Mouse (Mus musculus) bone marrow, adult 2 months (tissue): ENCODE data around the gene Bptf. TPM values are rescaled to one million over a fixed set of nuclear protein-coding genes. Genes with fewer than 3 reads are reported as not detected.

Source experiments
- H3K27ac ChIP-seq: fragments of 200-500 bp; 2 replicates; pipeline ENCODE4 v1.5.1; 2012; ENCODE audit warnings: low read depth, mild to moderate bottlenecking, control low read depth, inconsistent platforms, low read length; ENCODE audit not compliant: control insufficient read depth, poor library complexity, insufficient read depth
- H3K4me1 ChIP-seq: fragments of 200-500 bp; 2 replicates; pipeline ENCODE4 v1.6.1; 2011; ENCODE audit warnings: low read length; ENCODE audit not compliant: control insufficient read depth, insufficient read depth
- H3K4me3 ChIP-seq: fragments of 200-500 bp; replicated peaks from 2 replicates; pipeline ENCODE3; 2011; ENCODE audit warnings: mild to moderate bottlenecking, low read depth, low read length, control low read depth; ENCODE audit not compliant: control insufficient read depth
- CTCF ChIP-seq: fragments of 200-500 bp; IDR thresholded peaks from 2 replicates; pipeline ENCODE4 v1.5.1; 2011; ENCODE audit warnings: low read length, control low read depth; ENCODE audit not compliant: control insufficient read depth, insufficient read depth
- POLR2A ChIP-seq: fragments of 200-500 bp; IDR thresholded peaks from 2 replicates; pipeline ENCODE4 v1.6.1; 2011; ENCODE audit warnings: low read depth, mild to moderate bottlenecking, control low read depth, low read length, borderline replicate concordance; ENCODE audit not compliant: control insufficient read depth
- WGBS: fragments of 180-500 bp; shearing (Covaris S2); methylation state at CpG from one replicate; pipeline ENCODE4 v1.1.7; 2018; 5-methylcytosine and 5-hydroxymethylcytosine counted together
- polyA plus RNA-seq: library from polyadenylated mRNA; stranded (reverse); fragments of >200 nt; gene quantifications from 2 replicates; pipeline ENCODE4 v1.2.4, GENCODE M21; 2011; ENCODE audit warnings: low replicate concordance; ENCODE audit not compliant: missing spikeins, insufficient read depth, insufficient read length

The Bptf gene
- polyA plus RNA-seq, 1 experiment, result 43.4 TPM

DNA sequence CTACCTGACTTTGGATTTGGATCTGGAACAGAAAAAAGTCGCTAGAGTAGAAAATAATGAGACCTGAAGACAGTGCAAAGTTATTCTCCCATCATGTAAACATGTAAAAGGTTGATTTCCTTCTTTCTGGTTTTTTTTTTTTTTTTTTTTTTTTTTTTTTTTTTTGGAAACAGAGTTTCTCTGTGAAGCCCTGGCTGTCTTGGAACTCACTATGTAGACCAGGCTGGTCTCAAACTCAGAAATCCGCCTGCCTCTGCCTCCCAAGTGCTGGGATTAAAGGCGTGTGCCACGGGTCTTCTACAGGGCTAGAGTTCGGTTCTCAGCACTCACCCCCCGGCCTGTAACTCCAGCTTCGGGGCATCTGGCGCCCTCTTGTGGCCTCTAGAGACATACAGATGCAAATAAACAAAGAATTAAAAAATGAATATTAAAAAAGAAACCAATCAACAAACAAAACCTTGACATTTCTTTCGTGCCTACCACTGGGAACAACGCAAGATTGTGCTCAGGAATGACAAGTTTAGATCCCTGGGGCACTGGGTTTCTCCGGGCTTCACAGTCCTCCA is 117.8 kb downstream of the Bptf start:
- peak; percentile 7; the same call in 1 of the 2 replicates for TF ChIP-seq CTCF
- no peak for TF ChIP-seq POLR2A
- Histone ChIP-seq H3K27ac (no peak overlapping the region), H3K4me3 (no peak overlapping the region), H3K4me1 (peaks cover 2% of the 10 kb centered on the region; the same call in 1 of the 2 replicates)
- 81% methylated on average over 11 of the region's 11 CpGs for WGBS

DNA sequence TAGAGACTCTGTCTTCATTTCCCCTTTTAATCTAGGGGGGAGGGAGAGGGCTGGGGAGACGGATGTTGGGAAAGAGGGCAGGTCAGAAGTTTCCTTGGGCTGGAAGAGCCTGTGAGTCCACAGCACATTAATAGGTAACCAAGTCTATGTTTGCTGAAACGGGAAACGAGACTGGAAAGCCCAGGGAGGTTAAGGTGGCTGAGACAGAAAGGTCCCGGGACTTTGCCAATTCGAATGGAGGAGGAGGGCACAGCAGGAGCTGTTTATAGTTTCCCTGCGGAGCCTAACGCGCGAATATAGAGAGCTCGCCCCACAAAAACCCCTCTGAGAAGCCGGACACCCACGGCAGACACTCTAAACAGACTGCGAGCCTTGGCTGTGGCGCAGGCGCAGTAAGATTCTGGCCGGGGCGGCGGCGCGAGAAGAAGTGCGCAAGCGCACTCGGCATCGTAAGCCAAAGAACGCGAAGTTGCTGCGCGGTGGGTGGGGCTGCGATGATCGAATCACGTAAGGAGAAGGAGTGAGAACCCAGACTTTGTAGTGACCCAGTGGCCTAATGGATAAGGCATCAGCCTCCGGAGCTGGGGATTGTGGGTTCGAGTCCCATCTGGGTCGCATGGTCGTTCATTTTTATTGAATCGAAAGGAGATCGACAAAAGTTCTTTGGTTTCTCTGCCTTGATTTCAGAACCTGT is 119.5 kb downstream of the Bptf start:
- TF ChIP-seq POLR2A, result peak; percentile 96
- no peak; the same call in 1 of the 2 replicates for TF ChIP-seq CTCF
- under 1% methylated on average over 37 of the region's 37 CpGs for WGBS
- peak overlapping the region; percentile 67 for H3K4me3 ChIP-seq

GRCm38 (mm10) chr11:107011669-107012323 is 120.1 kb downstream of the Bptf start:
- 14% methylated on average over 18 of the region's 18 CpGs for WGBS
- TF ChIP-seq CTCF, result no peak
- Histone ChIP-seq H3K4me3 (peak overlapping the region; percentile 67), H3K27ac (peak overlapping the region; percentile 97), H3K4me1 (peaks cover 2% of the 10 kb centered on the region; the same call in 1 of the 2 replicates)

More for the DNA sequence above, 119.5 kb downstream of the Bptf start:
- peak overlapping the region; percentile 97 for H3K27ac ChIP-seq
- H3K4me1 ChIP-seq, result peaks cover 2% of the 10 kb centered on the region; the same call in 1 of the 2 replicates

DNA sequence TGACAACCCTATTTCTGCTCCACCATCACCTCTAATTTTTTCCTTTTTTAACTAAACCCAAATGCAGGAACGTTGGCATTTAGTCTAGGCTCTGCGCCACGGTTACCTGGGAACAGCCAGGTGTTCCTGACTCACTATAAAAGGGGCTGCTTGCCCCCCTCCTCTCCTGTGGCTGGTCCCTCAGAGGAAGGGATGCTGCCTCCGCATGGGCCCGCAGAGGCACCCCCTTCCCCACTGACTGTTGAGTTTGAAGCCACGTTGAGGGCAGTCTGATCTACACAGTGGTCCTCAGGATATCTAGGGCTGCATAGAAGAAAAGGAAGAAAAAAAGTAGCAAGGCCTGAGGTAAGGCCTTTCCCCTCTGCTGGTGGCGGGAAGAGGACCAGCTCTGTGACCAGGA is 120.8 kb downstream of the Bptf start:
- H3K27ac ChIP-seq, result peak overlapping the region; percentile 1; the same call in 1 of the 2 replicates
- no peak overlapping the region for H3K4me3 ChIP-seq
- H3K4me1 ChIP-seq, result peaks cover 2% of the 10 kb centered on the region; the same call in 1 of the 2 replicates
- WGBS, result 73% methylated on average over 7 of the region's 7 CpGs
- TF ChIP-seq POLR2A, result no peak
- no peak for TF ChIP-seq CTCF

- H3K4me3 ChIP-seq, result no peak overlapping the region
- 90% methylated on average over 3 of the region's 3 CpGs for WGBS
- H3K4me1 ChIP-seq, result peaks cover 2% of the 10 kb centered on the region; the same call in 1 of the 2 replicates
- H3K27ac ChIP-seq, result no peak overlapping the region
- TF ChIP-seq POLR2A, result no peak
- no peak for TF ChIP-seq CTCF
Observed at GRCm38 (mm10) chr11:107010447-107010846, 121.5 kb downstream of the Bptf start.

DNA sequence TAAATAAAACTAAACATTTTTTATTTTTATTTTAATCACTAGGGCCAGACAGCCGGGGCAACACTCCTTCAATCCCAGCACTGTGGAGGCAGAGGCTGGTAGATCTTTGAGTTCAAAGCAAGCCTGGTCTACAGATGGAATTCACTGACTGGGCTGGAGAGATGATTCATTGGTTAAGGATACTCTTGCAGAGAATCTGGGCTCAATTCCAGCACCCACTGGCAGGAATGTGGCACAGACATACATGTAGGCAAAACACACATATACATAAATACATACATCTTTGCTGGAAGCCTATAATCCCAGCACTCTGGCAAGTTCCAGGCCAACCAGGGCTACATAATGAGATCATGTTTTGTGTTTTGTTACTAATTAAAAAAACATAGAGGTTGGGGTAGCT is 126.4 kb downstream of the Bptf start:
- 79% methylated on average over 1 of the region's 1 CpGs for WGBS
- Histone ChIP-seq H3K4me1 (no peaks in the 10 kb centered on the region), H3K4me3 (no peak overlapping the region), H3K27ac (no peak overlapping the region)
- TF ChIP-seq POLR2A (no peak), CTCF (no peak)

DNA sequence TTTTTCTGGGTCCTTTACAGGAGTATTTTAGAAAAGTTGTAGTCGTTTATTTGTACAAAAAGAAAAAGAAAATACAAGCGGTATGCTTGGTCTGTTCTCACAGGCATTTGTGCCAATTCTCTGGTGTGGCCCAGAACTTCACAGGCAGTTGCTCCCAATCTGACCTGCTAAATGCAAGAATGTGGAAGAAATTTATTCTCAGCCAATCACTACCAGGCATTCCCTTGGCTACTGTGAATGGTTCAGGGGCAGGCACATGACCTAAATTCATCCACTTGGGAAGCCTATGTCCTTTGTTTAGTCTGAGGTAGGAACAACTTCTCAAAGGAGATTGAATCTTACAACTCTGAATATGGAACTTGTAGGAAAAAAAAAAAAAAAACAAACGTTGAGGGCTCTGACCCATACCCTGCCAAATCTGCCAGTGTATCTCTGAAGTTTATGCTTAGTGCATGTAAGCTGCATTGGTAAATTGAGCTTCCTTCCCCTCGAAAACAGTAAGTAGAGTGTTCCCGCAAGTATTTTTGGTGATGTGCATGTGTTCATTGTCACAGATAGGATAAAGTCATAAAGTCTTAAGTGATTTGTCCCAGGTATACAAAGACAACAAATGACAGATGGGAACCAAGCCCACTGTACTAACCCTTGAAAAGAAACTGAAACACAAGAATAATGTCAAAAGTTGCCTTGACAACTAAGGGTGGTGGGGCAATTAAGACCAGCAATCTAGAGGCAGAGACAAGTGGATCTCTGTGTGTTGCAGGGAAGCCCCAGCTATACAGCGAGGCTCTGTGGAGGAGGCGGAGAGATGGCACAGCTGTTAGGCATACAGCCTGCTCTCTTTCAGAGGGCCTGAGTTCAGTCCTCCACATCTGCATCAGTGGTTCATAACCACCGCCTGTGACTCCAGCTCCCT is 129.9 kb downstream of the Bptf start:
- Histone ChIP-seq H3K4me1 (no peaks in the 10 kb centered on the region; the same call in 1 of the 2 replicates), H3K27ac (no peak overlapping the region), H3K4me3 (no peak overlapping the region)
- whole genome bisulfite sequencing, result 78% methylated on average over 8 of the region's 8 CpGs
- TF ChIP-seq CTCF, result no peak
- no peak for TF ChIP-seq POLR2A

GRCm38 (mm10) chr11:106999949-107000513 is 131.9 kb downstream of the Bptf start:
- peak overlapping the region; percentile 54 for H3K4me3 ChIP-seq
- H3K4me1 ChIP-seq, result no peaks in the 10 kb centered on the region; the same call in 1 of the 2 replicates
- no peak for TF ChIP-seq POLR2A
- TF ChIP-seq CTCF, result no peak
- WGBS, result 88% methylated on average over 9 of the region's 9 CpGs
- no peak overlapping the region for H3K27ac ChIP-seq
